Mouse (Mus musculus) telencephalon, adult 2 months (tissue): ENCODE data around the gene Ptafr.

Experiments used
- DNase-seq: peaks from one replicate; pipeline ENCODE4 v3.0.0-alpha.2; 2011; ENCODE audit warnings: low read depth, low spot score

Ptafr gene

GRCm38 (mm10) chr4:132611320-132611719 is 47.5 kb downstream of the Ptafr start:
- no peak for DNase-seq

- peak; percentile 82 for DNase-seq
Measured at GRCm38 (mm10) chr4:132617873-132618272, 54.0 kb downstream of the Ptafr start.

- no peak for DNase-seq
Measured at GRCm38 (mm10) chr4:132618850-132619375, 55.0 kb downstream of the Ptafr start.

GRCm38 (mm10) chr4:132620134-132620533 is 56.3 kb downstream of the Ptafr start:
- no peak for DNase-seq

- peak; percentile 52 for DNase-seq
Measured at GRCm38 (mm10) chr4:132621287-132622068, 57.6 kb downstream of the Ptafr start.

- DNase-seq: no peak
Measured at GRCm38 (mm10) chr4:132624034-132624657, 60.3 kb downstream of the Ptafr start.

GRCm38 (mm10) chr4:132628830-132629229 is 65.0 kb downstream of the Ptafr start:
- no peak for DNase-seq
